Mouse (Mus musculus) heart, postnatal 0 days (tissue): ENCODE measurements at regions not wholly inside any gene's neighbourhood (a gene's known extent, or its start where the extent isn't known, plus 50 kb on each side); places are given as distances from the start of the nearest gene placed in this dataset.

Experiments
- CTCF ChIP-seq: IDR thresholded peaks from 2 replicates; pipeline ENCODE4 v1.5.1; 2016; ENCODE audit warnings: antibody characterized with exemption, control low read depth, low read depth
- EP300 ChIP-seq: IDR thresholded peaks from 2 replicates; pipeline ENCODE4 v1.6.1; 2016; ENCODE audit warnings: antibody characterized with exemption, low read depth

DNA sequence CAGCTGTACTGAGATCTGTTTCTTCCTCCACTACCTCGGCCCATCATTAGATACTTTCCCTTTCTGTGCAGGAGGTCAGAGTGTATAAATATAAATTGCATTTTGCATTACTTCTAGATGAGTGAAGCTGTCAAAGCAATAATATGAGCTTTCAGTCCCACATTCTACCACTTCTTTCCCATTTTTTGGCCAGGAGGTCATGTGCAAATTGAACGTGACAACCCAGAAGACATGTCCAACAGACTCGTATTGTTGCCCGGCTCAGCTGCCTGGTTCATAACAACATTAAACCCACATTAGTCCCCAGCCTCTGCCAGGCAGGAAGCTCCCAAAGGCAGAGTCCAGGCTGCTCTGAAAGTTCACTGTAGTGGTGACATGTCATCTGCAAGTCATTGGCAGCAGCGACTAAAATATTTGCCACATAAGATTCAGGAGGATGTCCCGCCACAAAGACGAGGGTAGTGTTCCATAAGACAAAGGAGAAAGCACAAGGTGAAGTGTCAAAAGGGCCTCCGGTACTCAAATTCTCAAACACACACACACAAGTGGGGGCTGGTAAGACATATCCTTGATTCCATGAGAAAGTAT lies 75.7 kb downstream of the Nr2f2 start:
- TF ChIP-seq CTCF (no peak), EP300 (no peak)
